8 mouse cellular contexts compared by ENCODE assay signal in the genomic region with DNA sequence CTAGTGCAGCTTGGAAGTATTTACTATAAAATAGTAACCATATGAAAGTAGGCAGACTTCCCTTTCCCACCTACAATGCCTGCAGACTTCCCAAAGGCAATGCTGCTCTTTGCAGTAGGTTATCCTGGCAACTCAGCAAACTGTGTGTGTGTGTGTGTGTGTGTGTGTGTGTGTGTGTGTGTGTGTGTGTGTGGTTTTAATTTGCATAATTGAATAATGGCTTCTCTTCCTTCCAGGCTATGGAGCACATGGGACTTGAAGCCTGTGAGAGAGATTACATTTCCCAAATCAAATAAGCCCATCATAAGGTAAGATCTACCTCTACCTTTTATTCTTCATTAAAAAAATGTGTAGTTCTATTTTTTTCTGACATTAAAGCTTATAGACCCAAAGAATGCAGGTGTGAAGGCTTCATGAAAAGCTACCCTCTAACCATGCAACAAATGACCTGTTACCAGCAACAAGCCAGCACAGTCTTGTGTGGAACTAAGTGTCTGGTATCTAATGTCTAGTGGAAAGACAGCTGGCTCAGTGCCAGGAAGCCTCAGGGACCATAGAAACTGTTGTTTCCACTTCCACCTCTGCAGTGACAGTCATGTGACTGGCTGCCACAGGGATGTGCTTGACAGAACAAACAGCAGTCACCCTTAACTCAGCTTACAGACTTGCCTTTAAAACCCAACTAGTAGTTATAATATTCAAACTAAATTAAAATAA. TPM values are rescaled to one million over a fixed set of nuclear protein-coding genes. Genes with fewer than 3 reads are reported as not detected.
DNase-seq lines count a peak whose midpoint lies in the region; ATAC-seq lines count a peak whose summit lies in the region.

No protein-coding gene starts in this region.

- no peak overlapping the region for H3K4me3 ChIP-seq in forebrain, embryonic 11.5 days (ENCODE audit: low read depth, low read length)
- no peak overlapping the region for H3K4me3 ChIP-seq in forebrain, embryonic 10.5 days
- no peak overlapping the region for H3K4me3 ChIP-seq in forebrain, embryonic 12.5 days (replicated peaks)
- H3K4me3 ChIP-seq in kidney, embryonic 16.5 days (ENCODE audit: low read length): no peak overlapping the region

- ATAC-seq in forebrain, embryonic 11.5 days (replicated peaks; ENCODE audit: low FRiP score): peak; percentile 60; the same call in 1 of the 2 replicates
- ATAC-seq in forebrain, embryonic 12.5 days (ENCODE audit: low FRiP score): peak; percentile 82
- peak; percentile 61; the same call in 1 of the 2 replicates for ATAC-seq in kidney, embryonic 16.5 days (ENCODE audit: low FRiP score, low TSS enrichment)

- H3K27me3 ChIP-seq in forebrain, embryonic 11.5 days (ENCODE audit: control insufficient read depth, insufficient read depth, low read length): no peaks in the 10 kb centered on the region
- no peaks in the 10 kb centered on the region for H3K27me3 ChIP-seq in forebrain, embryonic 10.5 days (ENCODE audit: poor library complexity, severe bottlenecking)
- no peaks in the 10 kb centered on the region for H3K27me3 ChIP-seq in forebrain, embryonic 12.5 days
- H3K27me3 ChIP-seq in kidney, embryonic 16.5 days (ENCODE audit: insufficient read depth, low read length): no peaks in the 10 kb centered on the region

- no peak overlapping the region for H3K27ac ChIP-seq in forebrain, embryonic 11.5 days (ENCODE audit: low read depth, low read length)
- no peak overlapping the region for H3K27ac ChIP-seq in forebrain, embryonic 10.5 days
- H3K27ac ChIP-seq in forebrain, embryonic 12.5 days: no peak overlapping the region
- H3K27ac ChIP-seq in kidney, embryonic 16.5 days (ENCODE audit: low read length): no peak overlapping the region

- H3K4me1 ChIP-seq in forebrain, embryonic 11.5 days (replicated peaks; ENCODE audit: control insufficient read depth, insufficient read depth, low read length): no peaks in the 10 kb centered on the region
- H3K4me1 ChIP-seq in forebrain, embryonic 10.5 days: 0 out of 2 replicates have a peak, but pooled peaks cover 4% of the 10 kb centered on the region
- H3K4me1 ChIP-seq in forebrain, embryonic 12.5 days: no peaks in the 10 kb centered on the region
- no peaks in the 10 kb centered on the region for H3K4me1 ChIP-seq in kidney, embryonic 16.5 days (ENCODE audit: insufficient read depth, low read length)

- no peak for DNase-seq in forebrain, embryonic 11.5 days (ENCODE audit: low spot score)
- DNase-seq in forebrain, embryonic 10.5 days (ENCODE audit: extremely low spot score, low spot score): no peak
- DNase-seq in CD4-positive helper T cell, adult 2 months (ENCODE audit: low read depth, low spot score): peak; percentile 35
- peak; percentile 21 for DNase-seq in naive thymus-derived CD4-positive, alpha-beta T cell, adult 2 months (ENCODE audit: low read depth)
- no peak for DNase-seq in frontal cortex, postnatal 25 days (ENCODE audit: low spot score in 2 of 2)
- no peak for DNase-seq in layer of hippocampus, adult 9-11 months

- no peaks in the 10 kb centered on the region for H3K9me3 ChIP-seq in forebrain, embryonic 11.5 days (ENCODE audit: control insufficient read depth, low read length)
- no peaks in the 10 kb centered on the region for H3K9me3 ChIP-seq in forebrain, embryonic 10.5 days
- H3K9me3 ChIP-seq in forebrain, embryonic 12.5 days: no peaks in the 10 kb centered on the region
- H3K9me3 ChIP-seq in kidney, embryonic 16.5 days (ENCODE audit: low read length): no peaks in the 10 kb centered on the region

- H3K36me3 ChIP-seq in forebrain, embryonic 11.5 days (ENCODE audit: control insufficient read depth, insufficient read depth, low read length): no peaks in the 10 kb centered on the region
- H3K36me3 ChIP-seq in forebrain, embryonic 10.5 days (replicated peaks): peaks cover 9% of the 10 kb centered on the region
- peaks cover 7% of the 10 kb centered on the region; the same call in 1 of the 2 replicates for H3K36me3 ChIP-seq in forebrain, embryonic 12.5 days (replicated peaks)
- H3K36me3 ChIP-seq in kidney, embryonic 16.5 days (ENCODE audit: insufficient read depth, low read length): peaks cover 9% of the 10 kb centered on the region; the same call in 1 of the 2 replicates

- H3K9ac ChIP-seq in forebrain, embryonic 11.5 days (ENCODE audit: low read length): no peak overlapping the region
- H3K9ac ChIP-seq in forebrain, embryonic 12.5 days: no peak overlapping the region
- no peak overlapping the region for H3K9ac ChIP-seq in kidney, embryonic 16.5 days (replicated peaks; ENCODE audit: low read length)

- no peak overlapping the region for H3K4me2 ChIP-seq in forebrain, embryonic 11.5 days (ENCODE audit: low read depth, low read length, severe bottlenecking)
- no peak overlapping the region for H3K4me2 ChIP-seq in forebrain, embryonic 12.5 days
- no peak overlapping the region for H3K4me2 ChIP-seq in kidney, embryonic 16.5 days (replicated peaks; ENCODE audit: low read depth, low read length)

RNA-seq across cellular contexts. Expression of gene Gng4, which starts 7.9 kb away (rescaled TPM):
- polyA plus RNA-seq in forebrain, embryonic 11.5 days (2014; fragmentation: Nextera tagmentation; extraction: Ambion mirVana): 1.7 TPM in 2 replicates
- polyA plus RNA-seq in forebrain, embryonic 10.5 days (2016; fragmentation: Nextera tagmentation; extraction: Ambion mirVana): 0.14 and 0.54 TPM in 2 replicates
- polyA plus RNA-seq in forebrain, embryonic 12.5 days (2016; fragmentation: Nextera tagmentation; extraction: Ambion mirVana): 3.4 and 4.6 TPM in 2 replicates
- polyA plus RNA-seq in kidney, embryonic 16.5 days (2015; fragmentation: Nextera tagmentation; extraction: Ambion mirVana): 0.51 and 0.70 TPM in 2 replicates

Comparison
In these comparisons a context has a peak if more than half of its experiments do, and no peak if none do; other contexts are left out.
1. DNase-seq: peak in CD4-positive helper T cell, adult 2 months (single experiment) and naive thymus-derived CD4-positive, alpha-beta T cell, adult 2 months (single experiment); none in forebrain, embryonic 11.5 days (single experiment), forebrain, embryonic 10.5 days (single experiment), frontal cortex, postnatal 25 days (0 of 2) and layer of hippocampus, adult 9-11 months (single experiment).
2. Peak in every context shown above with its lines, with median percentiles within 50 percentile points of each other: ATAC-seq.